Mouse (Mus musculus) kidney, postnatal 10 days (tissue): ENCODE measurements around the gene Otop1.

Experiments
- DNase-seq: peaks from one replicate; pipeline ENCODE4 v3.0.0; 2021; ENCODE audit warnings: mixed read lengths

Otop1 gene

GRCm38 (mm10) chr5:38302651-38303050, 26.9 kb downstream of the Otop1 start:
- peak; percentile 18 for DNase-seq

- no peak for DNase-seq
Observed at GRCm38 (mm10) chr5:38305241-38305640, 29.5 kb downstream of the Otop1 start.

- peak; percentile 94 for DNase-seq
Observed at GRCm38 (mm10) chr5:38307255-38308101, 31.7 kb downstream of the Otop1 start.

GRCm38 (mm10) chr5:38308873-38309272, 33.1 kb downstream of the Otop1 start:
- peak; percentile 79 for DNase-seq

- DNase-seq = no peak
Observed at GRCm38 (mm10) chr5:38309795-38310194, 34.0 kb downstream of the Otop1 start.

GRCm38 (mm10) chr5:38318966-38319786, 43.4 kb downstream of the Otop1 start, which contains the start of gene Drd5:
Drd5 (plus strand) TSS chr5:38319367.
- DNase-seq = no peak

- DNase-seq = no peak
Observed at GRCm38 (mm10) chr5:38333381-38333780, 57.6 kb downstream of the Otop1 start.

GRCm38 (mm10) chr5:38334582-38334981, 58.8 kb downstream of the Otop1 start:
- no peak for DNase-seq

- DNase-seq = no peak
Observed at GRCm38 (mm10) chr5:38343101-38343500, 67.3 kb downstream of the Otop1 start.

GRCm38 (mm10) chr5:38346646-38347432, 71.1 kb downstream of the Otop1 start:
- DNase-seq = peak; percentile 74

GRCm38 (mm10) chr5:38350351-38350929, 74.7 kb downstream of the Otop1 start:
- no peak for DNase-seq
